Mouse (Mus musculus) C2C12 (cell line): ENCODE results near the gene Hist2h2be. TPM values are rescaled to one million over a fixed set of nuclear protein-coding genes. Genes with fewer than 3 reads are reported as not detected.
"Not testable (repeated sequence)": the region's sequence is repeated elsewhere in the genome, so short reads cannot be mapped to it uniquely, and the experiment has no call there.

Experiments
- H3K27me3 ChIP-seq: one replicate; pipeline ENCODE4 v1.6.1; 2011; ENCODE audit not compliant: control insufficient read depth, insufficient read depth, insufficient read length
- H3K36me3 ChIP-seq: one replicate; pipeline ENCODE4 v1.6.1; 2011; ENCODE audit not compliant: control insufficient read depth, insufficient read depth
- H3K4me3 ChIP-seq: one replicate; pipeline ENCODE4 v1.5.1; 2011; ENCODE audit warnings: mild to moderate bottlenecking, control low read depth; ENCODE audit not compliant: poor library complexity, insufficient read depth, severe bottlenecking
- H3K79me2 ChIP-seq: one replicate; pipeline ENCODE4 v1.6.1; 2011; ENCODE audit not compliant: control insufficient read depth, insufficient read depth
- H3K79me3 ChIP-seq: one replicate; pipeline ENCODE4 v1.6.1; 2011; ENCODE audit warnings: low read depth, control low read depth
- H3ac ChIP-seq: one replicate; pipeline ENCODE3; 2011; ENCODE audit warnings: low read depth; ENCODE audit not compliant: control insufficient read depth, insufficient read length
- CEBPB ChIP-seq: IDR thresholded peaks from one replicate; pipeline ENCODE4 v1.6.1; 2011; ENCODE audit warnings: low read depth, mild to moderate bottlenecking, control low read depth, moderate library complexity
- CTCF ChIP-seq: IDR thresholded peaks from one replicate; pipeline ENCODE4 v1.5.1; 2011; ENCODE audit not compliant: control insufficient read depth, insufficient read depth, insufficient read length
- FOSL1 ChIP-seq: IDR thresholded peaks from one replicate; pipeline ENCODE4 v1.8.0; 2011; ENCODE audit warnings: mild to moderate bottlenecking, low read length; ENCODE audit not compliant: poor library complexity, insufficient read depth, severe bottlenecking
- MAX ChIP-seq: IDR thresholded peaks from one replicate; pipeline ENCODE4 v1.6.1; 2011; ENCODE audit warnings: mild to moderate bottlenecking, control low read depth
- MYOD1 ChIP-seq: IDR thresholded peaks from one replicate; pipeline ENCODE4 v1.6.1; 2011; ENCODE audit warnings: low read depth; ENCODE audit not compliant: control insufficient read depth, insufficient read length
- MYOG ChIP-seq: IDR thresholded peaks from one replicate; pipeline ENCODE4 v1.6.1; 2011; ENCODE audit not compliant: control insufficient read depth, insufficient read length; ENCODE audit errors: extremely low read depth
- USF1 ChIP-seq: IDR thresholded peaks from one replicate; pipeline ENCODE4 v1.6.1; 2011; ENCODE audit warnings: low read depth, mild to moderate bottlenecking, control low read depth, moderate library complexity
- polyA plus RNA-seq: library from polyadenylated mRNA; unstranded; fragments of >200 nt; fragmentation: generic; extraction: Trizol; gene quantifications from one replicate; pipeline ENCODE4 v1.2.1, GENCODE M21; 2012; ENCODE audit warnings: missing spikeins

Hist2h2be gene
- polyA plus RNA-seq, 1 experiment = 0.98 TPM

DNA sequence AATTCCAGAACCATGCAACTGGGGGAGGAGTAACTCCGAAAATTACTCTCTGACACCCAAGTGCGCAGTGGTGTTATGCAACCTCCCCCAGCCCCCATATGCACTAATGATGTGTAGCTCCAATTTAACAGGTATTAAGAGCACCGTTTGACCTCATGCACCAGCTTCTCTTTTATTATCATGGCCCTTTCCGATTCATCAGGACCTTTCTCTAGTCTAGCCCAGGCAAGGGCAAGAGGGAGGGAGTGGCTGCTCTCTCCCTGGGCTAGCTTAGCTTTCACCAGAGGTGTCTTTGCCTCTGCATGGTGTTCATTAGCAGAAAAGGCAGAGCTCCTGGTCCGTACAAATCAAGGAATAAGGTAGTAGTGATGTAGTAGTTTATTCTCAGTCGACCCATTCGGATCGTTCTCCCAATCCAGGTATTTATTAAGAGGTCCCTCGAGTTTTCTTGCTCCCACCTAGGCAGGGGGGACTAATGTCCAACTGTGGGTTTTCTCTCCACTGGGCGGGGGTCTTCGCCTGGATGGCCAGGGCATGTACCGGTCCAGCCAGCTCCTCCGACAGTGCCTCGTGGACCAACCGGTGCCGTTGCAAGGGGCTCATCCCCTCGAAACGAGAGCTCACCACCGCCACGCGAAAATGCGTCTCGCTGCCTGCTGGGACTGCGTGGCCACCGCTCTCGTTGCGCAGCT is 24.3 kb upstream of the Hist2h2be start:
- Histone ChIP-seq H3K4me3 (peak overlapping the region; percentile 47), H3ac (peak overlapping the region; percentile 97), H3K79me3 (no peaks in the 10 kb centered on the region), H3K79me2 (peaks cover 7% of the 10 kb centered on the region), H3K27me3 (no peaks in the 10 kb centered on the region), H3K36me3 (no peaks in the 10 kb centered on the region)
- TF ChIP-seq FOSL1 = no peak
- TF ChIP-seq MYOD1 = no peak
- no peak for TF ChIP-seq CEBPB
- TF ChIP-seq USF1 = no peak

DNA sequence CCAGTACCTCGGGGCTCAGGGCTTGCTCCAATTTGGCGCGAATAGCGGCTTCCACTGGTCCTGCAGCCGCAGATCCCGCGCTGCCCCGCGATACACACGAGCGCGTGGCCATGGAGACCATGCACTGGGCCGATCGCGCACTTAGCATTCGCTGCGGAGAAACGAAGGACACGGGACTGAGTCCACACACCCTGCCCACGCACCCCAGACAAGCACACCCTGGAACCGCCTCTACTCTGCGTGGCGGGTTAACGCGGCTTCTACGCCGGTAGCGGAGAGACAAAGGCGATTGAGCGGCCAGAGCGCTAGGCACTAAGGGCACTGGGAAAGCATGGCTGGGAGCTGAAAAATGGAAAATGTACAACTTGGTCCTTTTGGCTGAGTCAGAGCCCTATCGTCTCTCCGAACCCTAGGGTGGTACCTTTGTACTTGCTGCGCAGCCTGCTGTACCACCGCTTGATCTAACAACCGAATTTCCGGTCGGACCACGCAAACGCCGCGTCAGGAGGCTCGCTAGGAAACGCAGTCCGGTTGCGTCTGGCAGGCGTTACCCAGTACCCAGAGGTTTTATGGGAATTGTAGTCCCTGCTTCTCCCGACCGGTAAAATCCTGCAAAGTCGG is 23.7 kb upstream of the Hist2h2be start:
- no peaks in the 10 kb centered on the region for H3K36me3 ChIP-seq
- peak overlapping the region; percentile 97 for H3ac ChIP-seq
- peaks cover 7% of the 10 kb centered on the region for H3K79me2 ChIP-seq
- TF ChIP-seq MAX (peak; percentile 85), MYOD1 (no peak)
- no peaks in the 10 kb centered on the region for H3K27me3 ChIP-seq
- peak overlapping the region; percentile 47 for H3K4me3 ChIP-seq
- no peaks in the 10 kb centered on the region for H3K79me3 ChIP-seq

DNA sequence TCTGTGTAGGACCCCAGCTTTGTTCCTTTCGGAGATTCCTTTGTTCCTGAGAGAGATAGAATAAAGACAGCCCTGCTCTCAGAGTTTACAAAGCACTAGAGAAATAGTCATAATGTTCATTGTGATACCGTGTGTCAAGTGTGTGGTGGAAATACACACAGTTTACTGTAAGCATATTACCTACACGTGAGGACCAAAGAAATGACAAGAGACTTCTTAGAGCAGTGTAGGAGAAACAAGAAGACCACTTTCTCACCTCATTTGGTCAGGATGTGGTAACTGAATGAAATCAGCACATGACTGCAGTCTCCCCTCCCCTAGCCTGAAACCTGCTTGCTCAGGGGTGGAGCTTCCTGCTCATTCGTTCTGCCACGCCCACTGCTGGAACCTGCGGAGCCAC is 22.7 kb upstream of the Hist2h2be start:
- no peak overlapping the region for H3ac ChIP-seq
- TF ChIP-seq MYOG (no peak), MAX (no peak), MYOD1 (no peak), CEBPB (no peak), CTCF (no peak), USF1 (no peak), FOSL1 (no peak)
- no peaks in the 10 kb centered on the region for H3K36me3 ChIP-seq
- peaks cover 7% of the 10 kb centered on the region for H3K79me2 ChIP-seq
- H3K4me3 ChIP-seq = no peak overlapping the region
- no peaks in the 10 kb centered on the region for H3K27me3 ChIP-seq
- H3K79me3 ChIP-seq = no peaks in the 10 kb centered on the region

DNA sequence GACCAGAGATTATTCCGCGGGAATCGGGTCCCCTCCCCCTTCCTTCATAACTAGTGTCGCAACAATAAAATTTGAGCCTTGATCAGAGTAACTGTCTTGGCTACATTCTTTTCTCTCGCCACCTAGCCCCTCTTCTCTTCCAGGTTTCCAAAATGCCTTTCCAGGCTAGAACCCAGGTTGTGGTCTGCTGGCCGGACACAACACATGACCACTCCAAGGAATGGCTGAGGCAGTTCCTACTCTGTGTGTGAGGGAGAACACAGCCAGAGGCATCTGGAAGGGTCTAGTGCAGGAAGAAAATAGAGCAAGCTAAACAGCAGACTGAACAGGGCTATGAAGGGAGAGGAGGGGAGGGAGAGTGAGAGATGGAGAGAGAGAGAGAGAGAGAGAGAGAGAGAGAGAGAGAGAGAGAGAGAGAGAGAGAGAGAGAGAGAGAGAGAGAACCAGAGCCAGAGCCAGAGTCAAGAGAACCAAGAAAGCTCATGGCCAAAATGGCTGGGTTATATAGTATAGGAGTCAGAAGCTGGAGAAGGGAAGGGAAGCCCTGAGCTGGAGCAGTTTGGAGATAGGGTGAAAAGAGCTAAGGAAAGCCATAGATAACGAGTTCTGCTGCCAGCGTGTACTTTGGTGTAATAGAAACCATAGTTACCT is 22.2 kb upstream of the Hist2h2be start:
- not testable (repeated sequence) for H3K79me2 ChIP-seq, H3K27me3 ChIP-seq, H3K4me3 ChIP-seq, H3K36me3 ChIP-seq, H3ac ChIP-seq, H3K79me3 ChIP-seq

DNA sequence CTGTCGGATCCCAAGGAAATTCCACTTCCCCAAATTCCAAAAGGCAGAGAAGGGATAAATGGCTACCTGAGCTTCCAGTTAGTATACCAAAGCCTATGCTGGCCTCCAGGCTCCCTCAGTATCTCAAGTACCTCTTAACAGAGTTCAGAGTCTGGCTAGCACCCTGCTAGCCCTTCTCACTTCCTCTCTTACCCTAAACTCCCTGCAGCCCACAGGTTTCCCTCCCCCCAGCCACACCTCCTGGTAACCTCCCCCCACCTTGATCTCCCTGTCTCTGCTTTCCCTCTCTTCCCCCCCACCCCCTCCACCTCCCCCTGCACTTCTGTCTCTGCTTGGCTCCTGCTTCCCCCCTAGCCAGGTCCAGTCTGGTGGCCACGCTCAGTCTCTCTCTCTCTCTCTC is 21.2 kb upstream of the Hist2h2be start:
- H3K79me3 ChIP-seq = no peaks in the 10 kb centered on the region
- no peak overlapping the region for H3K4me3 ChIP-seq
- H3K36me3 ChIP-seq = no peaks in the 10 kb centered on the region
- TF ChIP-seq CTCF (no peak), MAX (no peak)
- no peaks in the 10 kb centered on the region for H3K27me3 ChIP-seq
- H3K79me2 ChIP-seq = peaks cover 7% of the 10 kb centered on the region
- no peak overlapping the region for H3ac ChIP-seq

DNA sequence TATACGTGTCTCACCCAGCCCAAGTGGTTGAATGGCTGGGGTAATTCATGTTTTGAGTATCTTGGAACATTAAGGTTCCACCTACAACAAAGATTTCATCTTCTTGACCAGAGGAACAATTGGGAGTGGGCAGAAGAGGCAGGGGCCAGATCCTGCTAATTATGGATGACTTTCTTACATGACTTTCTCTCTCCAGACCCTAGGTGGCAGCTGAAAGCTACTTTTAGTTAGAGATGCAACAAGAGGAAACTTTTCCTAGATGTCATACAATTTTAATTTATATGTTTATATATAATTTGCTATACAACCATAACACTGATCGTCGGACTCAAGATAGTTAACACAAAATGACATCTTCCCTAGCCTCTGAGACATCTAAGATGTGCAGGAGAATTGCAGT is 13.1 kb upstream of the Hist2h2be start:
- no peaks in the 10 kb centered on the region for H3K79me2 ChIP-seq
- no peaks in the 10 kb centered on the region for H3K36me3 ChIP-seq
- no peaks in the 10 kb centered on the region for H3K79me3 ChIP-seq
- no peak overlapping the region for H3K4me3 ChIP-seq
- peaks cover 4% of the 10 kb centered on the region for H3K27me3 ChIP-seq
- no peak for TF ChIP-seq MAX
- TF ChIP-seq MYOD1 = no peak
- TF ChIP-seq CEBPB = no peak
- no peak for TF ChIP-seq USF1
- TF ChIP-seq MYOG = no peak
- no peak for TF ChIP-seq CTCF
- no peak for TF ChIP-seq FOSL1
- no peak overlapping the region for H3ac ChIP-seq
